Mouse (Mus musculus) left cerebral cortex, adult 2 months (tissue): Measurements from ENCODE around the gene S100a9. TPM values are rescaled to one million over a fixed set of nuclear protein-coding genes. Genes with fewer than 3 reads are reported as not detected.

Experiments used
- DNase-seq, 2 experiments: peaks; one replicate each; pipeline ENCODE4 v3.0.0; 2021 to 2022; ENCODE audit warnings: low spot score in 2 of 2, mixed read lengths in 1 of 2; ENCODE audit errors: extremely low spot score in 1 of 2
- H3K27ac ChIP-seq: fragments of 200-600 bp; 2 replicates; pipeline ENCODE4 v1.8.1; 2022
- H3K4me3 ChIP-seq: fragments of 200-600 bp; 2 replicates; pipeline ENCODE4 v1.8.1; 2022
- CTCF ChIP-seq: fragments of 200-600 bp; IDR thresholded peaks from 2 replicates; pipeline ENCODE4 v1.8.1; 2022; ENCODE audit warnings: antibody characterized with exemption, mild to moderate bottlenecking, moderate library complexity
- intact Hi-C: fragments of 180-260 bp; cut with DNase I; formaldehyde crosslinking; loops from one replicate; pipeline ENCODE4 v1.15.1; 2025
- long read RNA-seq, 2 experiments: library from polyadenylated mRNA; stranded (forward); transcript quantifications; one replicate each; pipeline ENCODE4 v2.0.0; 2021; ENCODE audit warnings: borderline mapping rate in 2 of 2
- total RNA-seq, 2 experiments: library from RNA; stranded (reverse); gene quantifications; 2 replicates each; pipeline ENCODE4 v1.2.3; 2021

The S100a9 gene
- 1 to 10 TPM in 1 of 2 experiments, not detected in 1; 2.1 TPM for total RNA-seq
- long read RNA-seq, experiment 1 = 0 reads
- long read RNA-seq, experiment 2 = 0 reads

DNA sequence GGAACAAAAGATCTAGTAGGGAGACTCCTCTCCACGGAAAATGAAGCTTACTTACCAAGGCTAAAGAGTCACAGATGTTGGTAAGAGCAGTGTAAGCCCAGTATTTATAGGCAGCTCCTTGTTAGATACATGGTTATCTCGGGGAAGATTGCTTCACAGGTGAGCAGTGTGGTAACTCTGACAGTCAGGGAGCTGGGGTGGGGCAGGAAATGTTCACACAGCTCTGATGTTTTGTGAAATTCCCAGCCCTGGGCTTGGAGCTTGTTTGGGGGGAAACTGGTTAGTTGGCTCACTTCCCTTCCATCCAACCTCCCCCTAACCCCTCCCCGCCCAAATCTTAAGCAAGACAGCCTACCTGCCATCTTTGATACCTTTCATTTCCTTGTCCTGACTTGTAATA lies at the start of gene S100a9:
S100a9 (minus strand) TSS at position 109 of the 400 bp plus-strand sequence.
- H3K4me3 ChIP-seq = no peak within 1 kb of the TSS
- intact Hi-C loops = no loop called here
- no peak within 1 kb of the TSS for H3K27ac ChIP-seq
- no peak for DNase-seq
- TF ChIP-seq CTCF = no peak

DNA sequence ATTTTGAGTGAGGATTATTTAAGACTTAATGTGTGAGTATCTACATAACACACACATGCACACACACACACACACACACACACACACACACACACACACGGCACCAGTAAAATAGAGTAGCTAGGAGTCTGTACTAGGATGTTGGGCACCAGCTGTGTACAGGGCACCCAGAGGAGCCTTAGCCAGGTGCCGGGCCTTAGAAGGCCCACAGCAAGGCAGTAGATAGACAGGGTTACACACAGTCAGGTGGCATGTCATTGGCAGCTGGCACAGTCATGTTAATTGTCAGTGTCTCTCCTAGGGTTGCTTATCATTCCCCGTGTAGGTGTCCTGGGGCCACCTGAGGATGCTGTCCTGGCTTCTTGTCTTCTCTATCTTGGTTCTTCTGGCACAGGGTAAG lies 31.1 kb upstream of the S100a9 start, which contains the start of gene Pglyrp4:
Pglyrp4 (plus strand) TSS at position 301 of the 400 bp plus-strand sequence.
- intact Hi-C loops = no loop called here
- H3K27ac ChIP-seq = no peak within 1 kb of the TSS
- TF ChIP-seq CTCF = no peak
- H3K4me3 ChIP-seq = no peak within 1 kb of the TSS
- DNase-seq = no peak

DNA sequence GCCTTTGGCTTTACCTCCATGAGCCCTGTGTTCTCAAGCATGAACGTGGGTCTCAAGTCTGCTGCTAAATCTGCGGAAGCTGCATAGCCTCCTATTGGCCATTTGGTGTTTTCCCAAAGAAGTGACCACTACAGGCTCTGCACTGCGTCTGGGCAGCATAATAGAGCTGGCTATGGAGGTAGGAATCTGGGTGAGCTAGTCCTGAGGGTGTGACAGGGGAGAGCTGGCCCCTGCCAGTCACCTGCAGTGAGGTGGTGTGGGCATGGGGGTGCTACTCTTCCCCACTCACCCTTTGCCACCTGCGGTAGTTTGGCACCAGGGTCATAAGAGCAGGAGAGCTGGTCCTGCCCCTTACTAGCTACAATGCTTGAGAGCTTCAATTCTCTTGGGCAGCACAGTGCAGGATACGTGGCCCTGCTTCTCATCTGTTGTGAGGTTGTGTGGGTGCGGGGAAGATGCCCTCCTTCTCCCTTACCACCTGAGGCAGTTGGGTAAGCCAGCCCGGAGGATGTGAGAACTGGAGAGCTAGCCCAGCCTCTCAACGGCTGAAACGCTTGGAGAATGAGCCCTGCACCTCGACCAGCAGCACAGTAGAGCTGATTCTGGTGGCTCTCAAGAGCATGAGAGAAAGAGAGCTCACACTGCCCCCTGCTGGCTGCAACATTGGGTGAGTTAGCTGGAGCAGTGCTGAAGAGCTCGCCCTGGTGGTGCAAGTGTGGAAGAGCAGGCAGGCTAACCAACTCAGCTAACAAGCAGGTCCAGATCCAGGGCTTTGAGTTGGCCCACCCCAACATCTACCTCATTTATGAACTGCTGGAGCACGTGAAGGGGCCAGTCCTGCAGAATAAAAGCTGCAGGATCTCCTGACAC lies 14.3 kb upstream of the S100a9 start:
- H3K27ac ChIP-seq = no peak overlapping the region
- intact Hi-C loops = loop anchor here (1.0 to 5.0 kb wide), 3 partner anchors 58 to 298 kb away; partner anchors contain the start of genes S100a7a and Snapin

DNA sequence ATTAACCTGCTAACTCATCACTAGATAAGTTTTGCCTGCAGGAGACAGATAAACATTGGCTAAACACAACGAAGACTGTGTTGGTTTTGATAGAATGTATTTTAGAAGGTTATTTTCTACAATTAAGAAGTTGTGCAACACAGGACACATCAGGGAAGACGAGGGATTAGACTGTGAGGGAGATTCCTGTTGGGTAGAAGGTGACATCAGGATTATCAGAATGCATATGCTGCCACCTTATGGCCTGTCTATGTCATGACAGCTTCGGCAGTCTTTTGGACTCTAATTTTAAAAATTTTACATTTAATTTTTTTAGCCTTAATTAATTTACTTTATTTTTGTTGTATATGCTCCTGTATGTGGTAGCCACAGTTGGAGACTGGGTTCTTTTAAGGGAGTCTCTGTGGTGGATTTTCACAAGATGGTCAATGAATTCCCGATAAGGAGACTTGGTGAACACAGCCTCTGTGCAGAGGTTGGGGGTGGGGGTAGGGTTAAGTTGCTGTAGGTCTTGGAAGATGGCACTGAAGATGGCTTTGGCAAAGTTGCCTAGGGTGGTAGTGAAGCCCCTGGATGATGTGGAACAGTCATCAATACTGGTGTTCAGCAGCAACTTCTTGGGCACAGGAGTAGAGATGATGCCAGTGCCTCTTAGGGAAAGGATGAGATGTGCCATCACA lies 13.1 kb upstream of the S100a9 start:
- Histone ChIP-seq H3K27ac (no peak overlapping the region), H3K4me3 (no peak overlapping the region)
- peak; percentile 89 for TF ChIP-seq CTCF
- DNase-seq = peak; percentile 13 to 22
- intact Hi-C loops = loop anchor here (1.0 to 5.0 kb wide), 3 partner anchors 56 to 296 kb away; partner anchors contain the start of genes S100a7a and Snapin

More for the DNA sequence above, 14.3 kb upstream of the S100a9 start:
- peak; percentile 98 for TF ChIP-seq CTCF
- H3K4me3 ChIP-seq = no peak overlapping the region
- peak; percentile 79 to 86 for DNase-seq

DNA sequence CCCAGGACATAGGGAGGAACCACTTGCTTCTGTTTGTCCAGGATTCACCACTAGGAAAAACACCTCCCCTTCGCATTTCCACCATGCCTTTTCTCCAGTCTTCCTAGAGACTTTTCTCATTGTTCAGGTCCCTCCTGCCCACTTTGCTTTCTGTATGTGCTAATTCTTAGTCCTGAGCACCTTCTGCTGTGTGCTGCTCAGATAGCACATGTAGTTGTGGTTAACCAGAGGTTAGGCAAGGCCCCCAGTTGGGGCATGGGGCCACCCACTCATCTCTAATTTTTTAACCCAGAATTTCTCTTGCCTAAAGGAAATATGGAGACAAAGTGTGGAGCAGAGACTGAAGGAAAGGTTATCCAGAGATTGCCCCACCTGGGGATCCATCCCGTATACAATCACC lies 6.7 kb upstream of the S100a9 start:
- no peak for DNase-seq
- intact Hi-C loops = no loop called here
- no peak for TF ChIP-seq CTCF
- Histone ChIP-seq H3K27ac (no peak overlapping the region), H3K4me3 (no peak overlapping the region)

DNA sequence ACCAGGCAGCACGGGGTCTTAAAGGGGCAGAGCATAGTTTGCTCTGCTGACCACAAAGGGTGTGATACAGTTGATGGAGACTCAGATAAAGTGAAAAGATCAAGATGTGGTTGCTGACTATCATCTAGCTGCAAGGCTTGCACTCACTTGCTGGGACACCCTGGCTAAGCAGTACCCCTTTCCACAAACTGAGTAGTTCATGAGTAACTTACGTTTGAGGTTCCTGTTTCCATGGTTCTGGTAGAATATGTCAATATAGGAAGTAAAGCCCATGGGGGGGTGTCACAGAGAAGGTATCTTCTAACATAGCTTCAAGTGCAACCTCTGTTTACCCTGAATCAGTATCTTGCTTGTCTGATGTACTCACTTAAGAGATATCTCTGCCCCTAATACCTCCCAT lies 2.0 kb downstream of the S100a9 start:
- Histone ChIP-seq H3K4me3 (no peak overlapping the region), H3K27ac (no peak overlapping the region)
- no peak for DNase-seq
- no peak for TF ChIP-seq CTCF
- intact Hi-C loops = no loop called here

DNA sequence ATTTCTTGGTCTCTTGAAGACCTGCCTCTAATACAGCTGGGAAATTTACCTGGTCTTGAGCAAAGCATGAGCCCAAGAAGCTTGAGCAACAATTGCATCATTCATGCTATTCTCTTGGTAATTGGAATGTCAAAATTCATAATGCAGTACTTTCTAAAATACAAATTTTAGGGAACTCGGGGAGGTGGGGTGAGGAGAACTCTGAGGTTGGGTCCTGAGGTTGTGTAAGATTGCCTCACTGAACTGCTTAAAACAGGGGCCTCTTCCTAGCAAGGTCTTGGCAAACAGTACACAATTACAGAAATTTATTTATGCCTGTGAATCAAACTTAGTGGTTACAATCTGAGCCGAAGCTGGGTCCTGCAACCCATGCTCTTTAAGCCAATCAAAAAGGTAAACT lies 8.7 kb downstream of the S100a9 start:
- TF ChIP-seq CTCF = no peak
- H3K4me3 ChIP-seq = no peak overlapping the region
- no peak for DNase-seq
- no peak overlapping the region for H3K27ac ChIP-seq
- intact Hi-C loops = no loop called here

DNA sequence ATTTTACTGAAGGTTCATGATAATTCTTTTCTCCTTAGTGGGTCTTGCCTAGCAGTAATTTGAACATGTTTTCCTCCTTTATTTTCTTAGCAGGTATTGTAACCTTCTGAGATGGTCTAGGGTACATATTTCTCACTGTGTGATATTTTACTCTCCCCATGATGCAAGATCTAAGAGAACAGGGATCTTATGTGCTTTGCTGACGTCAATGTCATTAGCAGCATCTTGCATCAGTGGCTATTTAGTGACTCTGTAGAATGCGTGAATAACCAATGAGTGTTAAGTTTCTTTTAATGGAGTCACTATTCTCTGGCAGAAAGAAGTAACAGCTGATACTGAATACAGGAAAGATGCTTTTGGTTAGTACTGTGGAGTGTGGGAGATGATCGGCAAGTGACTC lies 11.6 kb downstream of the S100a9 start:
- no peak for TF ChIP-seq CTCF
- H3K27ac ChIP-seq = no peak overlapping the region
- no peak for DNase-seq
- H3K4me3 ChIP-seq = no peak overlapping the region
- intact Hi-C loops = no loop called here

DNA sequence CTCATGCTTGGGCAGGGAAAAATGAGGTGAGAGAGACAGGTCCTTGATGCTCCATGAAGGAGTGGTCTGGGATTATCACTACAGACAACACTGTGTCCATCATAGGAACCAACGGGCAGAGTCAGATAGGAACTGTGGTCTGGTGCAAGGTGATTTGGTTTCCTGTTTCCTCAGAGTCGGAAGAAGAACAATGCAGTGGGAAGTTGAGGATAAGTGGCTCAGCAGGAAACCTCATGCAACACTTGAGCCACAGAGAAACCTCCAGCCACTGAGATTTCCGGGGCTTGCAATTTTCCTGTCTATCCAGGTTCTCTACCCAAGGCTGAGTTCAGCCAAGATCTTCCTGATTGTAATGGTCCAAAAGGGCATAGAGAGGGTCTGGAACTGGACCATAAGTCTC lies 16.9 kb downstream of the S100a9 start:
- no peak overlapping the region for H3K4me3 ChIP-seq
- H3K27ac ChIP-seq = no peak overlapping the region
- no peak for DNase-seq
- TF ChIP-seq CTCF = no peak
- intact Hi-C loops = no loop called here

DNA sequence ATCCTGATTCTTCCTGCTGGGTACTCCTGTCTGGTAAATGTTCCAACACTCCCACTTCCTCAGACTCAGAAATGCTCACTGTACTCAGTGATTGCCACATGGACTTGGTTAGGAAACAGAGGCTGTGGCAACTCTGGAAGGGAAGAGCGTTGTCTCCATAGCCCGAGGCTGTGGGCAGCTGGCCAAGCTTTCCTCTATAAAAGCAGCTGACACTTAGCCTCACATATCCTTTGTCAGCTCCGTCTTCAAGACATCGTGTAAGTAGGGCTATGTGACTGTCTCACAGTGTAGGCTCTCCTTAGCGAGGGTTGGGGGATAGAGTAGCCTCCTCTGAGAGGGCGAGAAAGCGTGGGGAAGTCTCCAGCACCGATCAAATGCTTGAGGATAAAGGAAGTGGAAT lies 26.7 kb downstream of the S100a9 start, which contains the start of gene S100a8:
S100a8 (plus strand) TSS at position 133 of the 400 bp plus-strand sequence.
- intact Hi-C loops = no loop called here
- no peak for DNase-seq
- no peak within 1 kb of the TSS for H3K4me3 ChIP-seq
- no peak for TF ChIP-seq CTCF
- H3K27ac ChIP-seq = no peak within 1 kb of the TSS

DNA sequence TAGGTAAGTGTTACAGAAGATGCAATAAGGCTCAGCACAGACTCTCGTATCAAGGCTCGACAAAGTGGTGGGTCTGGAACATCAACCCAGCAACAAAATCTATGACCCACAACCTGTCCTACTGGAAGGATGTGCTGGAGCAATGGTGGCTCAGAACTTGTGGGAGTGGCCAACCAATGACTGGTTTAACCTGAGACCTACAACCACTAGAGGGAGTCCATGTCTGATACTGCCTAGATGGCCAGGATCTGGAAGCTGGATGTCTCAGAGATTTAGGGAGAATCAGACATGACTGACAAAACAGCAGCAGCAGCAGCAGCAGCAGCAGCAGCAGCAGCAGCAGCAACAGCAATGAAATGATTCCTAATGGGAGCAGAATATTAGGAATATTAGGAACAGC lies 31.3 kb downstream of the S100a9 start:
- intact Hi-C loops = no loop called here
- Histone ChIP-seq H3K27ac (no peak overlapping the region), H3K4me3 (no peak overlapping the region)
- DNase-seq = no peak
- peak; percentile 34 for TF ChIP-seq CTCF
